Mouse (Mus musculus) limb, embryonic 12.5 days (tissue): ENCODE measurements around the gene Sorcs3. TPM values are rescaled to one million over a fixed set of nuclear protein-coding genes. Genes with fewer than 3 reads are reported as not detected.

Experiments used
- ATAC-seq: fragments of 200-750 bp; cut with Nextera tagmentation; 2 replicates; pipeline ENCODE4 v1.8.0; 2017; ENCODE audit warnings: low read depth, moderate TSS enrichment; ENCODE audit not compliant: insufficient number of reproducible peaks, insufficient read depth, low FRiP score, low TSS enrichment
- H3K27ac ChIP-seq: fragments of 300-500 bp; sonication (generic); 2 replicates; pipeline ENCODE4 v1.5.1; 2016; ENCODE audit warnings: mild to moderate bottlenecking, moderate library complexity
- H3K27me3 ChIP-seq: fragments of 300-500 bp; sonication (generic); 2 replicates; pipeline ENCODE4 v1.6.1; 2016; ENCODE audit warnings: mild to moderate bottlenecking, moderate library complexity
- H3K36me3 ChIP-seq: fragments of 300-500 bp; sonication (generic); 2 replicates; pipeline ENCODE4 v1.6.1; 2016; ENCODE audit warnings: mild to moderate bottlenecking, moderate library complexity
- H3K4me1 ChIP-seq: fragments of 300-500 bp; sonication (generic); replicated peaks from 2 replicates; pipeline ENCODE4 v1.6.1; 2016
- H3K4me2 ChIP-seq: fragments of 300-500 bp; sonication (generic); 2 replicates; pipeline ENCODE4 v1.6.1; 2016; ENCODE audit warnings: mild to moderate bottlenecking, moderate library complexity
- H3K4me3 ChIP-seq: fragments of 300-500 bp; sonication (generic); replicated peaks from 2 replicates; pipeline ENCODE4 v1.5.1; 2016; ENCODE audit warnings: mild to moderate bottlenecking
- H3K9ac ChIP-seq: fragments of 300-500 bp; sonication (generic); replicated peaks from 2 replicates; pipeline ENCODE4 v1.6.1; 2016; ENCODE audit warnings: mild to moderate bottlenecking, moderate library complexity
- H3K9me3 ChIP-seq: fragments of 300-500 bp; sonication (generic); 2 replicates; pipeline ENCODE4 v1.6.1; 2016; ENCODE audit warnings: mild to moderate bottlenecking, moderate library complexity
- WGBS: fragments of 180-500 bp; shearing (Covaris S2); methylation state at CpG from one replicate; pipeline ENCODE4 v1.1.7; 2016; 5-methylcytosine and 5-hydroxymethylcytosine counted together
- polyA plus RNA-seq: library from polyadenylated mRNA; unstranded; fragments of >200 nt; fragmentation: Nextera tagmentation; extraction: Ambion mirVana; gene quantifications from 2 replicates; pipeline ENCODE4 v1.2.1, GENCODE M21; 2016

Sorcs3 gene
- polyA plus RNA-seq, 1 experiment from 2014 or later, result 1.7 TPM

DNA sequence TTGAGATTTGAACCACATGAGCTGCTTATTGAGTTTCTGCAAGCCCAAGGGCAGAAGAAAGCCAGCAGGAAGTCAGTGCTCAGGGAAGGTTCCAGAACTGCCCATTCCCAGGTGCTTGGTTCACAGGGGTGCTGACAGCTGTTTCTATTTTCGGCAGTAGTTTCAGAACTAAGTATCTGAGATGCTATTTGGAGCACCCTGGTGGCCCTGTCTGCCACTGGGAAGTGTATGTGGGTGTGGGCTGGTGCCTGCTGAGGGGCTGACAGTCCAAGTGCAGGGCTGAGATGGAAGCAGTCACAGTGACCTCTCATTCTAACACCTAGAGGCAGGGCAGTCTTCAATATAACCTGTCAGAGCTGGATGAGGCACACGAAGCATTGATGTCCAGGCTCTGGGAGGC, 127.3 kb downstream of the Sorcs3 start:
- Histone ChIP-seq H3K9me3 (no peaks in the 10 kb centered on the region), H3K27ac (no peak overlapping the region), H3K4me1 (no peaks in the 10 kb centered on the region), H3K4me3 (no peak overlapping the region), H3K27me3 (no peaks in the 10 kb centered on the region; the same call in 1 of the 2 replicates), H3K36me3 (no peaks in the 10 kb centered on the region), H3K4me2 (no peak overlapping the region), H3K9ac (no peak overlapping the region)
- WGBS, result 62% methylated on average over 2 of the region's 2 CpGs
- no peak for ATAC-seq

- Histone ChIP-seq H3K9me3 (no peaks in the 10 kb centered on the region), H3K4me2 (no peak overlapping the region), H3K27me3 (no peaks in the 10 kb centered on the region; the same call in 1 of the 2 replicates), H3K4me3 (no peak overlapping the region), H3K36me3 (no peaks in the 10 kb centered on the region), H3K9ac (no peak overlapping the region), H3K27ac (no peak overlapping the region), H3K4me1 (no peaks in the 10 kb centered on the region)
- 80% methylated on average over 6 of the region's 6 CpGs for WGBS
- no peak for ATAC-seq
These were observed 131.6 kb downstream of the Sorcs3 start for GRCm38 (mm10) chr19:48337461-48337860.

- Histone ChIP-seq H3K9me3 (no peaks in the 10 kb centered on the region), H3K4me3 (no peak overlapping the region), H3K36me3 (no peaks in the 10 kb centered on the region), H3K4me2 (no peak overlapping the region), H3K4me1 (0 out of 2 replicates have a peak, but pooled peaks cover 2% of the 10 kb centered on the region), H3K27ac (no peak overlapping the region), H3K9ac (no peak overlapping the region), H3K27me3 (no peaks in the 10 kb centered on the region)
- WGBS, result 87% methylated on average over 5 of the region's 5 CpGs
- ATAC-seq, result no peak
These were observed 132.3 kb downstream of the Sorcs3 start for GRCm38 (mm10) chr19:48338098-48338497.

DNA sequence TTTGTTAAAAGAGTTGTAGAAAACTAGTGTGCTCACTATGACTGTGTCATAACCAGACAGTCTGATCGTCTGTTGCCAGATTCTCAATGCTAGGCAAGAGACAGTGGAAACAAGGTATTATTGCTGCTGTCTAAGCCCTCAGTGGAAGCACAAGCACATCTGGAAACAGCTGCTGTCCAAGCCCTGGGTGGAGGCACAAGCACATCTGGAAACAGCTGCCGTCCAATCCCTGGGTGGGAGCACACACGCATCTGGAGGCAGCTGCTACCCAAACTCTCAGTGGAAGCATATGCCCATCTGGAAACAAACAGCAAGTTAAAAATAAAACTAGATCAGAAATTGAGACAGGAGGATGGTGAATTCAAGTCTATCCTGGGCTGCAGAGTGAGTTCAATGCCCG, 136.9 kb downstream of the Sorcs3 start:
- ATAC-seq, result no peak
- WGBS, result 48% methylated on average over 4 of the region's 4 CpGs
- no peaks in the 10 kb centered on the region for H3K9me3 ChIP-seq

DNA sequence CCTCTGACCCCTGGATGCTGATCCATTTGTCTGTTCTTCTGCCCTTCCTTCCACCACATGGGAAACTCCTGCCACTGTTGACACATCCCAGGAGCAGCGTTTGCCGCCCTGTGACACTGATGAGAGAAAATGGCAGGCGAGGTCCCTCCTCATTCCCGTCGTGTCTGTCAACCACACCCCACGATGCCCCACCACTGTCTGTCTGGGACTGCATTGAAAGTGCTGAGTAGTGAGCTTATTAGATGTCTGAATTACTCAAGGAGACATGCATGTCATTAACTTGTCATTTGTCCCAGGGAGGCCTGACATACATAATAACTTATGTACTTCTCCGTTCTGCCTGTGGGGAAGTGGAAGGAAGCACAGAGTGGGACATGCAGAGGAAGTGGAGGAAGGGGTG, 137.6 kb downstream of the Sorcs3 start:
- H3K27ac ChIP-seq, result no peak overlapping the region
- ATAC-seq, result no peak
- H3K4me1 ChIP-seq, result 0 out of 2 replicates have a peak, but pooled peaks cover 5% of the 10 kb centered on the region
- no peaks in the 10 kb centered on the region for H3K27me3 ChIP-seq
- no peak overlapping the region for H3K4me2 ChIP-seq
- no peak overlapping the region for H3K4me3 ChIP-seq
- H3K36me3 ChIP-seq, result no peaks in the 10 kb centered on the region
- 51% methylated on average over 7 of the region's 7 CpGs for WGBS
- H3K9ac ChIP-seq, result no peak overlapping the region
- H3K9me3 ChIP-seq, result no peaks in the 10 kb centered on the region

More for the DNA sequence above, 136.9 kb downstream of the Sorcs3 start:
- no peak overlapping the region for H3K4me3 ChIP-seq
- H3K27ac ChIP-seq, result no peak overlapping the region
- no peaks in the 10 kb centered on the region for H3K36me3 ChIP-seq
- no peak overlapping the region for H3K9ac ChIP-seq
- H3K27me3 ChIP-seq, result no peaks in the 10 kb centered on the region
- H3K4me1 ChIP-seq, result 0 out of 2 replicates have a peak, but pooled peaks cover 5% of the 10 kb centered on the region
- H3K4me2 ChIP-seq, result no peak overlapping the region

DNA sequence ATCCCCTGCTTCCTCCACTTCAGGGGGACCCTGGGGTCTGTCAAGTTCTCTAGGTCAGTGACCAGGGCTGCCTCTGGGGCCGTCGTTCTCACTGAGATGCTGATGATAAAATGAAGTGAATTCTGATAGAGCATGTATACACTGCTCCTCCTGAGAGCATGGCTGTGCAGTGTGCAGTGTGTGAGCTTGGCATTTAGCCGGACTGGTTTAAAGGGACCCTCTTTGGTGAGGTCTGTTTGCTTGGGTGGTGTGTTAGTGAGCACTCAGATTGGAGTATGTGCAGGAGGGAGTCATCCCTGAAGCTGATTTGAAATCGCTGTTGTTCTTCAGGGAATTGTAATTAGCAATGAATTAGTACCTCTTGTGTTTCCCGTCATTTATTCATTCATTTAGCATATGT, 141.3 kb downstream of the Sorcs3 start:
- H3K4me1 ChIP-seq, result 0 out of 2 replicates have a peak, but pooled peaks cover 5% of the 10 kb centered on the region
- WGBS, result 84% methylated on average over 5 of the region's 5 CpGs
- H3K36me3 ChIP-seq, result no peaks in the 10 kb centered on the region
- H3K9me3 ChIP-seq, result no peaks in the 10 kb centered on the region
- no peak overlapping the region for H3K4me3 ChIP-seq
- no peak overlapping the region for H3K27ac ChIP-seq
- ATAC-seq, result no peak
- no peaks in the 10 kb centered on the region for H3K27me3 ChIP-seq
- no peak overlapping the region for H3K9ac ChIP-seq
- H3K4me2 ChIP-seq, result no peak overlapping the region

GRCm38 (mm10) chr19:48356806-48357205, 151.0 kb downstream of the Sorcs3 start:
- 66% methylated on average over 2 of the region's 2 CpGs for WGBS
- H3K9ac ChIP-seq, result no peak overlapping the region
- no peaks in the 10 kb centered on the region for H3K4me1 ChIP-seq
- H3K4me3 ChIP-seq, result no peak overlapping the region
- no peak overlapping the region for H3K4me2 ChIP-seq
- H3K36me3 ChIP-seq, result no peaks in the 10 kb centered on the region
- no peaks in the 10 kb centered on the region for H3K9me3 ChIP-seq
- no peak for ATAC-seq
- H3K27ac ChIP-seq, result no peak overlapping the region
- H3K27me3 ChIP-seq, result no peaks in the 10 kb centered on the region

- ATAC-seq, result no peak
- Histone ChIP-seq H3K27me3 (no peaks in the 10 kb centered on the region), H3K4me3 (no peak overlapping the region), H3K36me3 (no peaks in the 10 kb centered on the region), H3K4me2 (no peak overlapping the region), H3K9ac (no peak overlapping the region), H3K27ac (no peak overlapping the region), H3K4me1 (no peaks in the 10 kb centered on the region), H3K9me3 (no peaks in the 10 kb centered on the region)
- 91% methylated on average over 2 of the region's 2 CpGs for WGBS
These were observed 156.3 kb downstream of the Sorcs3 start for GRCm38 (mm10) chr19:48362167-48362566.

DNA sequence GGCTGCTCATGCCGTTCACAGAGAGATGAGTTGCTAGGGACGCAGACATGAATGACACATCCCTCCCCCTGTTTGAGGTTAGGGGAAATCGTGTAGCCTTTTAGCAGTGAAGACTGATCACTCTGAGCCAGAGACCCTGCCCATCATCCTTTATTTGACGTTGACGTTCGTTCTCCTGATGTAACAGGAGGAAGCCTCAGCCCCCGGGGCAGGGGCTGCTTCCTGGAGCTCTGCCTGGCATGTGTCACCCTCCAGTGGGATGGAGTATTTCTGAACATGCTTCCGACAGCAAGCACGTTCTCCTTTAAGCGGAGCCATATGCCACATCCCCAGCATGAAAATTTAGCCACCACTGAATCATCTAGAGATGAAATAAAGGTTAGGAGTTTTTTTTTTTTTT, 162.2 kb downstream of the Sorcs3 start:
- WGBS, result 57% methylated on average over 10 of the region's 10 CpGs
- Histone ChIP-seq H3K27ac (no peak overlapping the region), H3K9me3 (no peaks in the 10 kb centered on the region), H3K27me3 (no peaks in the 10 kb centered on the region), H3K4me3 (no peak overlapping the region), H3K4me1 (no peaks in the 10 kb centered on the region), H3K36me3 (no peaks in the 10 kb centered on the region), H3K9ac (no peak overlapping the region), H3K4me2 (no peak overlapping the region)
- no peak for ATAC-seq

DNA sequence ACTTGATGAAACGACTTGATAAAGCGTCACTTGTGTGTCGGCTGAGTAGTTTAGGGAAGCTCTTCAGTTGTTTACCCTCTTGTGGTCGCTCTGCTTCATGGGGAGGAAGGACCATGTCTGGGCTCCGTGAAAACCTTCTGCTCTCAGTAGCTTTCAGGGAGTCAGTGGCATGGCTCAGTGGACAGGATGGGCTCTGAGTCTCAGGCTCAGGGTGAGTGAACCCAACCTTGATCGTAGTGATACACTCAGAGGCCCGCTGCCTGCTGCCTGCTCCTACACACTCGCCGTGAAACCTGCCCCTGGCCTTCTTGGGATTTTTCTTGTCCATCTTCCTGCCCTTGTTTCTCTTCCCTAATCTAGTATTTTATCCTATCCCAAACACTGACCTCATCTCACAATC, 166.0 kb downstream of the Sorcs3 start:
- Histone ChIP-seq H3K4me3 (no peak overlapping the region), H3K4me1 (no peaks in the 10 kb centered on the region), H3K4me2 (no peak overlapping the region), H3K27ac (no peak overlapping the region), H3K27me3 (no peaks in the 10 kb centered on the region), H3K9ac (no peak overlapping the region), H3K36me3 (no peaks in the 10 kb centered on the region), H3K9me3 (no peaks in the 10 kb centered on the region)
- 90% methylated on average over 9 of the region's 9 CpGs for WGBS
- ATAC-seq, result no peak

DNA sequence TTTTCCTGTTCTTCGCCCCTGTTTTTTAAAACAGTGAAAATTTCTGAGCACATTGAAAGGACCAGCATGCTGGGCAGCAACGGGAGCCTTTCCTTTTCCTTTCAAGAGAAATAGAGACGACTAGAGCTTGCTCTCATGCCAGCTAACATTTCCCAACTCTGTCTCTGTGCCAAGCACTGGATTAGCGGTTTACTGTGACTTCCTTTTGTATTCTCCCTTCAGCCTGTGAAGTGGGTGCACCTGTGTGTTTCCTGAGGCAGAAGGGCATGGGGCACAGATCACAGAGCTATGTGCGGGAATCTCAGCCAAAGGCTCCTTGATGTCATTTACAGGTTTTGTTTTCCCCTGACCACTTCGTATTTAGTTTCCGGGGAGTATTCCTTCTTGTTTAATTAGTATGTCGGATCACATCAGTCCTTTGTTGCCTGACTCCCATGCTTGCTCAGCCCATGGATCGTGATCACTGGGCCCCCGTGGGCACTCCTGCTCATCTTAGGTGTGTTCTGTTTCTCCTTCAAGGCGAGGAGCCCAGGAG, 172.2 kb downstream of the Sorcs3 start:
- H3K9ac ChIP-seq, result no peak overlapping the region
- ATAC-seq, result no peak
- no peak overlapping the region for H3K4me3 ChIP-seq
- H3K27ac ChIP-seq, result no peak overlapping the region
- no peaks in the 10 kb centered on the region for H3K4me1 ChIP-seq
- no peaks in the 10 kb centered on the region for H3K36me3 ChIP-seq
- no peaks in the 10 kb centered on the region for H3K9me3 ChIP-seq
- no peak overlapping the region for H3K4me2 ChIP-seq
- 82% methylated on average over 11 of the region's 11 CpGs for WGBS
- H3K27me3 ChIP-seq, result no peaks in the 10 kb centered on the region

- Histone ChIP-seq H3K4me3 (no peak overlapping the region), H3K9me3 (no peaks in the 10 kb centered on the region), H3K9ac (no peak overlapping the region), H3K27me3 (no peaks in the 10 kb centered on the region), H3K36me3 (no peaks in the 10 kb centered on the region), H3K4me1 (no peaks in the 10 kb centered on the region), H3K27ac (no peak overlapping the region), H3K4me2 (no peak overlapping the region)
- ATAC-seq, result no peak
- 69% methylated on average over 1 of the region's 1 CpGs for WGBS
These were observed 185.7 kb downstream of the Sorcs3 start for GRCm38 (mm10) chr19:48391551-48391950.
